Mouse (Mus musculus) MEL (cell line): ENCODE measurements around the gene Alox5. TPM values are rescaled to one million over a fixed set of nuclear protein-coding genes. Genes with fewer than 3 reads are reported as not detected.

Experiments used
- DNase-seq: peaks from one replicate; pipeline ENCODE4 v3.0.0; 2011; ENCODE audit warnings: low read depth, low spot score
- H3K27ac ChIP-seq: 2 replicates; pipeline ENCODE4 v1.5.1; 2012; ENCODE audit warnings: low read depth, mild to moderate bottlenecking, control low read depth, low read length, moderate library complexity; ENCODE audit not compliant: control insufficient read depth
- H3K27me3 ChIP-seq, 2 experiments: fragments of 150-350 bp in 1 of 2; sonication (generic) in 1 of 2; 2 replicates each; pipeline ENCODE4 v1.6.1; 2012; ENCODE audit warnings: low read length in 2 of 2, mild to moderate bottlenecking in 2 of 2, improper control_type of control experiment in 1 of 2, moderate library complexity in 1 of 2; ENCODE audit not compliant: insufficient read depth in 2 of 2, control insufficient read depth in 1 of 2
- H3K36me3 ChIP-seq, 2 experiments: 2 replicates each; pipeline ENCODE4 v1.6.1; 2012 to 2014; ENCODE audit warnings: low read length in 2 of 2, improper control_type of control experiment in 1 of 2, inconsistent platforms in 1 of 2, mild to moderate bottlenecking in 1 of 2; ENCODE audit not compliant: insufficient read depth in 2 of 2, control insufficient read depth in 1 of 2
- H3K4me1 ChIP-seq, 2 experiments: fragments of 150-350 bp in 1 of 2; sonication (generic) in 1 of 2; 2 replicates each; pipeline ENCODE4 v1.6.1; 2012; ENCODE audit warnings: low read length in 2 of 2, improper control_type of control experiment in 1 of 2, mild to moderate bottlenecking in 1 of 2; ENCODE audit not compliant: insufficient read depth in 2 of 2, control insufficient read depth in 1 of 2
- H3K4me3 ChIP-seq, 2 experiments: fragments of 150-350 bp in 1 of 2; sonication (generic) in 1 of 2; 2 replicates each; pipeline ENCODE4 v1.5.1; 2012; ENCODE audit warnings: low read depth in 2 of 2, low read length in 2 of 2, mild to moderate bottlenecking in 2 of 2, moderate library complexity in 2 of 2, control low read depth in 1 of 2, improper control_type of control experiment in 1 of 2; ENCODE audit not compliant: control insufficient read depth in 1 of 2, insufficient read depth in 1 of 2
- H3K79me2 ChIP-seq: 2 replicates; pipeline ENCODE4 v1.6.1; 2012; ENCODE audit warnings: mild to moderate bottlenecking, low read length, moderate library complexity; ENCODE audit not compliant: control insufficient read depth, poor library complexity, insufficient read depth
- H3K9ac ChIP-seq: 2 replicates; pipeline ENCODE4 v1.6.1; 2012; ENCODE audit warnings: low read depth, mild to moderate bottlenecking, control low read depth, low read length, moderate library complexity; ENCODE audit not compliant: control insufficient read depth, poor library complexity, severe bottlenecking
- H3K9me3 ChIP-seq: fragments of 150-350 bp; sonication (generic); replicated peaks from 2 replicates; pipeline ENCODE4 v1.6.1; 2012; ENCODE audit warnings: mild to moderate bottlenecking, low read length, improper control_type of control experiment, moderate library complexity; ENCODE audit not compliant: insufficient read depth
- BHLHE40 ChIP-seq: IDR thresholded peaks from 2 replicates; pipeline ENCODE4 v1.6.1; 2012; ENCODE audit warnings: low read depth, mild to moderate bottlenecking, inconsistent platforms, low read length, improper control_type of control experiment, borderline replicate concordance
- CHD1 ChIP-seq: IDR thresholded peaks from 2 replicates; pipeline ENCODE4 v1.6.1; 2012; ENCODE audit warnings: low read depth, mild to moderate bottlenecking, inconsistent platforms, low read length, improper control_type of control experiment
- CHD2 ChIP-seq: IDR thresholded peaks from 2 replicates; pipeline ENCODE4 v1.6.1; 2011; ENCODE audit warnings: low read length, improper control_type of control experiment
- CTCF ChIP-seq, 3 experiments: IDR thresholded peaks in 2 of 3; conservative IDR thresholded peaks in 1 of 3; 2 replicates each; pipeline ENCODE4 v1.5.1; 2011 to 2012; ENCODE audit warnings: low read length in 3 of 3, low read depth in 2 of 3, mild to moderate bottlenecking in 2 of 3, improper control_type of control experiment in 1 of 3, inconsistent platforms in 1 of 3, mixed read lengths in 1 of 3, moderate library complexity in 1 of 3; ENCODE audit not compliant: control insufficient read depth in 1 of 3, insufficient read depth in 1 of 3, poor library complexity in 1 of 3, severe bottlenecking in 1 of 3
- ELF1 ChIP-seq: IDR thresholded peaks from 2 replicates; pipeline ENCODE4 v1.6.1; 2014; ENCODE audit warnings: low read depth, mild to moderate bottlenecking, inconsistent platforms, low read length, improper control_type of control experiment, moderate library complexity
- EP300 ChIP-seq, 2 experiments: IDR thresholded peaks; 2 replicates each; pipeline ENCODE4 v1.6.1; 2011; ENCODE audit warnings: improper control_type of control experiment in 2 of 2, low read length in 2 of 2, low read depth in 1 of 2, mild to moderate bottlenecking in 1 of 2
- GABPA ChIP-seq: IDR thresholded peaks from 2 replicates; pipeline ENCODE4 v1.6.1; 2012; ENCODE audit warnings: low read depth, mild to moderate bottlenecking, inconsistent platforms, low read length, improper control_type of control experiment, moderate library complexity
- GATA1 ChIP-seq: IDR thresholded peaks from 2 replicates; pipeline ENCODE4 v1.6.1; 2011; ENCODE audit warnings: low read depth, low read length, improper control_type of control experiment
- HCFC1 ChIP-seq: IDR thresholded peaks from 2 replicates; pipeline ENCODE4 v1.6.1; 2012; ENCODE audit warnings: low read depth, mild to moderate bottlenecking, inconsistent platforms, low read length, improper control_type of control experiment, moderate library complexity
- KAT2A ChIP-seq: conservative IDR thresholded peaks from 2 replicates; pipeline ENCODE4 v1.6.1; 2012; ENCODE audit warnings: low read depth, low read length, improper control_type of control experiment, inconsistent platforms
- MAFK ChIP-seq: IDR thresholded peaks from 2 replicates; pipeline ENCODE4 v1.6.1; 2011; ENCODE audit warnings: low read depth, mild to moderate bottlenecking, low read length, improper control_type of control experiment, borderline replicate concordance
- MAX ChIP-seq: IDR thresholded peaks from 2 replicates; pipeline ENCODE4 v1.6.1; 2011; ENCODE audit warnings: low read length, improper control_type of control experiment
- MEF2A ChIP-seq: IDR thresholded peaks from 2 replicates; pipeline ENCODE4 v1.6.1; 2014; ENCODE audit warnings: low read depth, mild to moderate bottlenecking, inconsistent platforms, low read length, improper control_type of control experiment; ENCODE audit not compliant: poor library complexity, insufficient replicate concordance, severe bottlenecking; ENCODE audit errors: extremely low read depth
- MYC ChIP-seq: IDR thresholded peaks from 2 replicates; pipeline ENCODE4 v1.6.1; 2011; ENCODE audit warnings: low read depth, mild to moderate bottlenecking, low read length, improper control_type of control experiment, moderate library complexity
- POLR2A ChIP-seq, 2 experiments: IDR thresholded peaks; 2 replicates each; pipeline ENCODE4 v1.6.1; 2011 to 2012; ENCODE audit warnings: low read length in 2 of 2, mild to moderate bottlenecking in 2 of 2, control low read depth in 1 of 2, improper control_type of control experiment in 1 of 2, low read depth in 1 of 2, moderate library complexity in 1 of 2; ENCODE audit not compliant: control insufficient read depth in 1 of 2, insufficient read depth in 1 of 2, poor library complexity in 1 of 2
- POLR2AphosphoS2 ChIP-seq: IDR thresholded peaks from 2 replicates; pipeline ENCODE4 v1.6.1; 2011; ENCODE audit warnings: low read length, improper control_type of control experiment
- POLR2AphosphoS5 ChIP-seq: IDR thresholded peaks from 2 replicates; pipeline ENCODE4 v1.6.1; 2012; ENCODE audit warnings: low read depth, borderline replicate concordance, mild to moderate bottlenecking, inconsistent platforms, low read length, moderate library complexity, mixed read lengths
- RCOR1 ChIP-seq: IDR thresholded peaks from 2 replicates; pipeline ENCODE4 v1.6.1; 2012; ENCODE audit warnings: low read depth, mild to moderate bottlenecking, inconsistent platforms, low read length, improper control_type of control experiment
- SIN3A ChIP-seq: IDR thresholded peaks from 2 replicates; pipeline ENCODE4 v1.6.1; 2012; ENCODE audit warnings: low read length, improper control_type of control experiment, inconsistent platforms
- SMC3 ChIP-seq: IDR thresholded peaks from 2 replicates; pipeline ENCODE4 v1.6.1; 2011; ENCODE audit warnings: low read depth, low read length, improper control_type of control experiment
- TAL1 ChIP-seq: IDR thresholded peaks from 2 replicates; pipeline ENCODE4 v1.6.1; 2012; ENCODE audit warnings: mild to moderate bottlenecking, inconsistent platforms, low read length, moderate library complexity, mixed read lengths
- UBTF ChIP-seq: IDR thresholded peaks from 2 replicates; pipeline ENCODE4 v1.6.1; 2012; ENCODE audit warnings: low read depth, mild to moderate bottlenecking, inconsistent platforms, low read length, improper control_type of control experiment, moderate library complexity, borderline replicate concordance; ENCODE audit not compliant: insufficient read depth
- USF1 ChIP-seq: IDR thresholded peaks from 2 replicates; pipeline ENCODE4 v1.6.1; 2014; ENCODE audit warnings: low read depth, mild to moderate bottlenecking, inconsistent platforms, low read length, improper control_type of control experiment, moderate library complexity
- USF2 ChIP-seq, 2 experiments: IDR thresholded peaks; 2 replicates each; pipeline ENCODE4 v1.6.1; 2011 to 2012; ENCODE audit warnings: improper control_type of control experiment in 2 of 2, low read length in 2 of 2, borderline replicate concordance in 1 of 2, inconsistent platforms in 1 of 2, low read depth in 1 of 2, mild to moderate bottlenecking in 1 of 2; ENCODE audit not compliant: insufficient read depth in 1 of 2
- ZKSCAN1 ChIP-seq: IDR thresholded peaks from 2 replicates; pipeline ENCODE4 v1.6.1; 2012; ENCODE audit warnings: low read depth, mild to moderate bottlenecking, inconsistent platforms, low read length, improper control_type of control experiment, moderate library complexity
- ZMIZ1 ChIP-seq: IDR thresholded peaks from 2 replicates; pipeline ENCODE4 v1.6.1; 2012; ENCODE audit warnings: low read depth, mild to moderate bottlenecking, inconsistent platforms, low read length, improper control_type of control experiment, moderate library complexity
- ZNF384 ChIP-seq: IDR thresholded peaks from 2 replicates; pipeline ENCODE4 v1.6.1; 2012; ENCODE audit warnings: low read depth, mild to moderate bottlenecking, inconsistent platforms, low read length, improper control_type of control experiment
- polyA plus RNA-seq, 2 experiments: library from polyadenylated mRNA; stranded (reverse) in 1 of 2; unstranded in 1 of 2; fragments of >175 nt in 1 of 2; fragments of >200 nt in 1 of 2; gene quantifications; 2 replicates each; pipeline versions ENCODE4 v1.2.1 to v1.2.4; 2012; ENCODE audit warnings: low replicate concordance in 2 of 2, low read depth in 1 of 2; ENCODE audit not compliant: insufficient read length in 2 of 2, insufficient read depth in 1 of 2, missing spikeins in 1 of 2
- total RNA-seq: library from RNA; depleted of rRNA; stranded (reverse); fragments of 300-350 nt; gene quantifications from 2 replicates; pipeline ENCODE4 v1.2.3, GENCODE M21; 2012

Gene Alox5
- total and polyA plus RNA-seq, 3 experiments: 1.1 to 5.7 TPM; not detected in 1

DNA sequence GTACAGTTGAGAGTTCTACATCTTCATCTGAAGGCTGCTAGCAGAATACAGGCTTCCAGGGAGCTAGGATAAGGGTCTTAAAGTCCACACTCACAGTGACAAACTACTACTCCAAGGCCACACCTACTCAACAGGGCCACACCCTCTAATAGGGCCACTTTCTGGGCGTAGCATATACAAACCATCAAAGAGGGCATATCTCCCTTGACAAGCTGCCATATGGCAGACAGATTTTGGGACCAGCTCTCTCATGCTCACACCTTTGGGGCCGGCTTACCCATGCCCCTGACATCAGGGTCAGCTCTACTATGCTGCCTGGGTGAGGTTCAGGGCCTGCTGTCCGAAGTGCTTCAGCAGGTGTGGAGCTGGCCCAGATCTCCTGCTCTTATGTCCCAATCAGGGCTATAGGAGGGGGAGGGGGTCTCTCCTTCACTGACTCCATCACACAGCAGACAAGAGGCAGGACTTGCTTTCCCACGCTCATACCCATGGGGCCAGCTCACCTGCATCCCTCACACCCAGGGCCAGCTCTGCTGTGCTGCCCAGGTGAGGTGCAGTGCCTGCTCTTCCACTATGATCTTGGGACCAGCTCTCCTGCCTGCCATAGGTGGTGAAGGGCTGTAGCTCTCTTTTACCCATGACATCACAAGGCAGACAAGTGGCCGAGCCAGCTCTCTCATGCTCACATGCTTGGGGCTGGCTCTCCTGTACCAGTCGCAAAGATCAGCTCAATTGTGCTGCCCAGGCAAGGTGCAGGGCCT, 90.6 kb downstream of the Alox5 start:
- no peaks in the 10 kb centered on the region for H3K27me3 ChIP-seq
- no peaks in the 10 kb centered on the region for H3K9me3 ChIP-seq
- peak; percentile 35 for DNase-seq
- peaks cover 13 to 19% of the 10 kb centered on the region in 2 experiments for H3K4me1 ChIP-seq
- H3K79me2 ChIP-seq: peaks cover 9% of the 10 kb centered on the region; the same call in 1 of the 2 replicates
- TF ChIP-seq UBTF (no peak), POLR2AphosphoS5 (no peak), ZNF384 (no peak), TAL1 (no peak), SMC3 (no peak), MEF2A (no peak), BHLHE40 (no peak), MAX (no peak), ZMIZ1 (no peak), POLR2AphosphoS2 (no peak), GATA1 (no peak), MAFK (no peak), CTCF (IDR thresholded peaks at IDR 0.05 in 2 of 3, conservative IDR thresholded peaks at IDR 0.05 in 1 of 3; ENCODE audit: control insufficient read depth in 1 of 3, insufficient read depth in 1 of 3, low read depth in 2 of 3, low read length in 3 of 3, poor library complexity in 1 of 3, severe bottlenecking in 1 of 3) (no peak), GABPA (no peak), EP300 (IDR thresholded peaks at IDR 0.05; ENCODE audit: low read depth in 1 of 2, low read length in 2 of 2) (no peak), SIN3A (no peak), KAT2A (no peak), ZKSCAN1 (no peak), ELF1 (no peak), MYC (no peak)
- no peak overlapping the region for H3K4me3 ChIP-seq
- peaks cover 0 to 27% of the 10 kb centered on the region in 2 experiments; a peak in 2 of 4 replicates for H3K36me3 ChIP-seq
- no peak overlapping the region for H3K9ac ChIP-seq
- no peak overlapping the region for H3K27ac ChIP-seq

DNA sequence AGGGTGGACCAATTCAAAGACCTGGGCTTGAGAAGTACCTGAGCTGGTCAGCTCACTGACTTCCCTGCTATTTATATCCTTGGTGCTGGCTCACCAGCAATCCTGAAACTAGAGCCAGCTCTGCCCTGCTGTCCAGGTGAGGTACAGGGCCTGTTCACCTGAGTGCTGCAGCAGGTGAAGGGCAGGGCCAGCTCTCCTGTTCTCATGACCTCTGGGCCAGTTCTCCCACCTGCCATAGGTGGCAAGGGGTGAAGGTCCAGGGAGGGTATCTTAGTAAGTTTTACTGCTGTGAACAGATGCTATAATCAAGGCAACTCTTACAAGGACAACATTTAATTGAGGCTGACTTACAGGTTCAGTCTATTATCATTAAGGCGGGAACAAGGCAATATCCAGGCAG, 91.2 kb downstream of the Alox5 start:
- Histone ChIP-seq H3K9ac (no peak overlapping the region), H3K27me3 (no peaks in the 10 kb centered on the region), H3K27ac (no peak overlapping the region), H3K79me2 (peaks cover 8% of the 10 kb centered on the region; the same call in 1 of the 2 replicates), H3K36me3 (peaks cover 0 to 23% of the 10 kb centered on the region in 2 experiments; a peak in 3 of 4 replicates)
- DNase-seq: no peak
- TF ChIP-seq EP300 (IDR thresholded peaks at IDR 0.05; ENCODE audit: low read depth in 1 of 2, low read length in 2 of 2) (no peak), RCOR1 (no peak), CHD2 (no peak), TAL1 (no peak), UBTF (no peak), ZNF384 (no peak), USF2 (IDR thresholded peaks at IDR 0.05; ENCODE audit: borderline replicate concordance in 1 of 2, insufficient read depth in 1 of 2, low read depth in 1 of 2, low read length in 2 of 2) (no peak), SIN3A (no peak), USF1 (no peak), MAFK (no peak), HCFC1 (no peak), SMC3 (no peak), ZMIZ1 (no peak), CHD1 (no peak), GABPA (no peak), POLR2A (IDR thresholded peaks at IDR 0.05; ENCODE audit: control insufficient read depth in 1 of 2, insufficient read depth in 1 of 2, low read depth in 1 of 2, low read length in 2 of 2, poor library complexity in 1 of 2) (no peak)
- TF ChIP-seq, all 39 proteins: peak for 0
- Histone ChIP-seq H3K4me1 (peaks cover 12 to 19% of the 10 kb centered on the region in 2 experiments), H3K9me3 (no peaks in the 10 kb centered on the region), H3K4me3 (no peak overlapping the region)
